Mouse (Mus musculus): ENCODE measurements at regions not wholly inside any gene's neighbourhood (a gene's known extent, or its start where the extent isn't known, plus 50 kb on each side); places are given as distances from the start of the nearest gene placed in this dataset.

GRCm38 (mm10) chr8:102845362-102845761 lies 59.9 kb upstream of the Cdh11 start:
- DNase-seq (ENCODE audit: low spot score): peak; percentile 7

GRCm38 (mm10) chr8:102860021-102860420 lies 74.6 kb upstream of the Cdh11 start:
- DNase-seq (ENCODE audit: low spot score): no peak

- DNase-seq (ENCODE audit: low spot score): no peak
Measured at GRCm38 (mm10) chr8:102899525-102899924, 114.1 kb upstream of the Cdh11 start.

GRCm38 (mm10) chr8:102900662-102901061 lies 115.2 kb upstream of the Cdh11 start:
- DNase-seq (ENCODE audit: low spot score): no peak

- no peak for DNase-seq (ENCODE audit: low spot score)
Measured at GRCm38 (mm10) chr8:102907444-102907843, 122.0 kb upstream of the Cdh11 start.

- no peak for DNase-seq (ENCODE audit: low spot score)
Measured at GRCm38 (mm10) chr8:102931342-102931835, 145.9 kb upstream of the Cdh11 start.

- DNase-seq (ENCODE audit: low spot score): no peak
Measured at GRCm38 (mm10) chr8:102938771-102939170, 153.3 kb upstream of the Cdh11 start.

GRCm38 (mm10) chr8:102945546-102945945 lies 160.1 kb upstream of the Cdh11 start:
- no peak for DNase-seq (ENCODE audit: low spot score)

- peak; percentile 60 for DNase-seq (ENCODE audit: low spot score)
Measured at GRCm38 (mm10) chr8:102978161-102978581, 192.7 kb upstream of the Cdh11 start.

- no peak for DNase-seq (ENCODE audit: low spot score)
Measured at GRCm38 (mm10) chr8:102983220-102983909, 197.9 kb upstream of the Cdh11 start.

GRCm38 (mm10) chr8:102983910-102984225 lies 198.4 kb upstream of the Cdh11 start:
- no peak for DNase-seq (ENCODE audit: low spot score)

GRCm38 (mm10) chr8:103007284-103007984 lies 222.0 kb upstream of the Cdh11 start:
- no peak for DNase-seq (ENCODE audit: low spot score)

GRCm38 (mm10) chr8:103019121-103019520 lies 233.7 kb upstream of the Cdh11 start:
- DNase-seq (ENCODE audit: low spot score): peak; percentile 13

GRCm38 (mm10) chr8:103023237-103023636 lies 237.8 kb upstream of the Cdh11 start:
- no peak for DNase-seq (ENCODE audit: low spot score)

- DNase-seq (ENCODE audit: low spot score): no peak
Measured at GRCm38 (mm10) chr8:103031708-103032107, 246.3 kb upstream of the Cdh11 start.

- DNase-seq (ENCODE audit: low spot score): no peak
Measured at GRCm38 (mm10) chr8:103033956-103034355, 248.5 kb upstream of the Cdh11 start.

GRCm38 (mm10) chr8:103072079-103072635 lies 286.7 kb upstream of the Cdh11 start:
- no peak for DNase-seq (ENCODE audit: low spot score)

GRCm38 (mm10) chr8:103072646-103073045 lies 287.2 kb upstream of the Cdh11 start:
- no peak for DNase-seq (ENCODE audit: low spot score)

GRCm38 (mm10) chr8:103078559-103078958 lies 293.1 kb upstream of the Cdh11 start:
- no peak for DNase-seq (ENCODE audit: low spot score)

GRCm38 (mm10) chr8:103086956-103087482 lies 301.6 kb upstream of the Cdh11 start:
- no peak for DNase-seq (ENCODE audit: low spot score)

- no peak for DNase-seq (ENCODE audit: low spot score)
Measured at GRCm38 (mm10) chr8:103096496-103097092, 311.2 kb upstream of the Cdh11 start.

GRCm38 (mm10) chr8:103125581-103125980 lies 340.1 kb upstream of the Cdh11 start:
- DNase-seq (ENCODE audit: low spot score): no peak

GRCm38 (mm10) chr8:103138136-103138535 lies 352.7 kb upstream of the Cdh11 start:
- DNase-seq (ENCODE audit: low spot score): no peak
